Mouse (Mus musculus) forebrain, embryonic 14.5 days (tissue): ENCODE data around the gene Dync1i1. TPM values are rescaled to one million over a fixed set of nuclear protein-coding genes. Genes with fewer than 3 reads are reported as not detected.

Experiments used
- ATAC-seq: fragments of 200-750 bp; cut with Nextera tagmentation; 2 replicates; pipeline ENCODE4 v1.8.0; 2017; ENCODE audit warnings: mild to moderate bottlenecking, moderate library complexity
- DNase-seq: peaks from one replicate; pipeline ENCODE4 v3.0.0-alpha.2; 2015; ENCODE audit warnings: low spot score
- H3K27ac ChIP-seq: fragments of 300-500 bp; sonication (generic); 2 replicates; pipeline ENCODE4 v1.5.1; 2014; ENCODE audit warnings: low read depth, mild to moderate bottlenecking, control low read depth, low read length, moderate library complexity
- H3K27me3 ChIP-seq: fragments of 300-500 bp; sonication (generic); replicated peaks from 2 replicates; pipeline ENCODE4 v1.6.1; 2014; ENCODE audit warnings: low read length, control low read depth, mixed read lengths; ENCODE audit not compliant: control insufficient read depth, insufficient read depth
- H3K36me3 ChIP-seq: fragments of 300-500 bp; sonication (generic); 2 replicates; pipeline ENCODE4 v1.6.1; 2014; ENCODE audit warnings: low read length, control low read depth; ENCODE audit not compliant: control insufficient read depth, insufficient read depth
- H3K4me1 ChIP-seq: fragments of 300-500 bp; sonication (generic); 2 replicates; pipeline ENCODE4 v1.6.1; 2014; ENCODE audit warnings: antibody characterized with exemption, low read length, control low read depth; ENCODE audit not compliant: control insufficient read depth, insufficient read depth
- H3K4me2 ChIP-seq: fragments of 300-500 bp; sonication (generic); 2 replicates; pipeline ENCODE4 v1.6.1; 2014; ENCODE audit warnings: mild to moderate bottlenecking, control low read depth, low read length
- H3K4me3 ChIP-seq: fragments of 300-500 bp; sonication (generic); 2 replicates; pipeline ENCODE4 v1.5.1; 2014; ENCODE audit warnings: low read depth, low read length, control low read depth
- H3K9ac ChIP-seq: fragments of 300-500 bp; sonication (generic); 2 replicates; pipeline ENCODE4 v1.6.1; 2014; ENCODE audit warnings: mild to moderate bottlenecking, low read length, control low read depth, moderate library complexity
- H3K9me3 ChIP-seq: fragments of 300-500 bp; sonication (generic); replicated peaks from 2 replicates; pipeline ENCODE4 v1.6.1; 2016; ENCODE audit warnings: low read length, control low read depth, mixed read lengths; ENCODE audit not compliant: control insufficient read depth
- WGBS: fragments of 180-500 bp; shearing (Covaris S2); extraction: QIAGEN DNeasy Blood & Tissue Kit; methylation state at CpG from one replicate; pipeline ENCODE4 v1.1.7; 2014; 5-methylcytosine and 5-hydroxymethylcytosine counted together
- polyA plus RNA-seq: library from polyadenylated mRNA; unstranded; fragments of >200 nt; fragmentation: Nextera tagmentation; extraction: Ambion mirVana; gene quantifications from 2 replicates; pipeline ENCODE4 v1.2.1, GENCODE M21; 2014

Dync1i1 gene
- polyA plus RNA-seq, 1 experiment from 2014 or later: 56.0 TPM

DNA sequence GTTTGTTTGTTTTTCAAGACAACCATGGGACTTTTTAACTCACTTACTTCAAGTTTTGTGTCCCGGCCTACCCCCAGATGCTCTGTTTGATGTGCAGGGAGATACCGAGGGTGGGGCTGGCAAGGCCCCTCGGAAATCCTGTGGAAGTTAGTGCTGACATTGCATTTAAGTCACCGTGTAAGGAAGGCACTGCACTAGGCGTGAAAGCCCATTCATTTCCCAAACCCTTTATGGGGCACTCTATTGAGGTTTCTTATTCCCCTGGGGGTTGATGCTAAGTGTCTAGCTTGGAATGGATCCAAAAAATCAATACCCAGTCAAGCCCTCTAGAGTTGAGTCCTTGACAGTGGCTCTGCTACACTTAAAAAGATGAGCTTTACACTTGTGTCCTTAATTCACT is 27.2 kb downstream of the Dync1i1 start:
- 62% methylated on average over 5 of the region's 5 CpGs for WGBS
- peak; percentile 27 for DNase-seq

DNA sequence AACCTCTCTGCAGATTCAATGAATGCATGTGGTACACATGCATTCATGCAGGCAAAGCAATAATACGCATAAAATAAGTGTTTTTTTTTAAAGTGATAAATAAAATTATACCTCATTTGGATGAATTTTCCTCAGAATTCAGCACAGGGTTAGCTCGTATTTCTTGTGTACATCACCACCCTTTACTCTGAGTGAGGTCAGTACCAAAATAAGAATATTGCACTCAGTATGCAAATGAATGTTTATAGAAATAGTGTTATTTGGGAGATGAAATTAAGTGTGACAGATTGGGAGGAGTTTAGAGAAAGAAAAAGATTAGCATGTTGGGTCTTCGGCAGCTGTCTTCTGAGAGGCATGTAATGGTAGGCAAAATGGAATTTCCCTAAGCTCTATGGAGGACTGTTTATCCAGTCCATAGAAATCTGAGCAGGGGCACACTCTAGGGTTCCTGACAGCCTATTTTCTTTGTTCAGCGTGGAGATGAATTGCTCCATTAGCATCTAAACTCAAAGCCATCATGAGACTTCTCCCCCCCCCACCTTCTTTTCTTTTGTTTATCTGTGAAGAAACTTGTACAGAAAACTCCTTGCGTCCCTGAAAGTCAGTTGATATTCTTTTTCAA is 31.2 kb downstream of the Dync1i1 start:
- WGBS: 46% methylated on average over 5 of the region's 5 CpGs
- no peak overlapping the region for H3K27ac ChIP-seq
- no peaks in the 10 kb centered on the region for H3K9me3 ChIP-seq
- no peak overlapping the region for H3K4me3 ChIP-seq
- H3K9ac ChIP-seq: no peak overlapping the region
- H3K4me1 ChIP-seq: no peaks in the 10 kb centered on the region
- no peaks in the 10 kb centered on the region for H3K27me3 ChIP-seq
- H3K36me3 ChIP-seq: no peaks in the 10 kb centered on the region
- no peak overlapping the region for H3K4me2 ChIP-seq
- ATAC-seq: peak; percentile 55; the same call in 1 of the 2 replicates
- peak; percentile 24 for DNase-seq

More for the DNA sequence above, 27.2 kb downstream of the Dync1i1 start:
- no peaks in the 10 kb centered on the region for H3K4me1 ChIP-seq
- H3K9me3 ChIP-seq: no peaks in the 10 kb centered on the region
- no peak overlapping the region for H3K9ac ChIP-seq
- H3K36me3 ChIP-seq: no peaks in the 10 kb centered on the region
- no peak overlapping the region for H3K27ac ChIP-seq
- no peak overlapping the region for H3K4me2 ChIP-seq
- peak; percentile 55; the same call in 1 of the 2 replicates for ATAC-seq
- H3K27me3 ChIP-seq: no peaks in the 10 kb centered on the region
- no peak overlapping the region for H3K4me3 ChIP-seq

DNA sequence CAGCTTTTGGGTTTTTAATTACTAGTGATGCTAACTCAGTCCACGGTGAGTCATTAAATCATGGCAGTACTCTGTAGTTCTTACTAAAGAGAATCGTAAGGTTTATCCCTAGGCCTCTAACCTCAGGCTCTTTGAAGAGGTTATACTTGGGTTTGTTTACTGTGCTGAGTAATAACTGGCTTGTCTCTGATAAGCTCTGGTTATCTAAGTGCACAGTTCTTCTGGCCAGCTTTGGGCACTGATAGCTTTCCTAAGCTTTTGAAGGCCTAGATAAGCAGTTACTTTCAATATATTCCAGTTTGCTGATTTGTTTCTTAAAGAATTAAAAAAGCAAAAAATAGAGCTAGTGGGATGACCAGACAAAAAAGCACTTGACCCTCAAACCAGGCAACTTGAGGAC is 37.5 kb downstream of the Dync1i1 start:
- whole genome bisulfite sequencing: 78% methylated on average over 2 of the region's 2 CpGs
- Histone ChIP-seq H3K9me3 (no peaks in the 10 kb centered on the region), H3K4me1 (no peaks in the 10 kb centered on the region), H3K27ac (no peak overlapping the region), H3K9ac (no peak overlapping the region), H3K4me2 (no peak overlapping the region), H3K36me3 (no peaks in the 10 kb centered on the region), H3K4me3 (no peak overlapping the region), H3K27me3 (no peaks in the 10 kb centered on the region)
- DNase-seq: no peak
- ATAC-seq: no peak

DNA sequence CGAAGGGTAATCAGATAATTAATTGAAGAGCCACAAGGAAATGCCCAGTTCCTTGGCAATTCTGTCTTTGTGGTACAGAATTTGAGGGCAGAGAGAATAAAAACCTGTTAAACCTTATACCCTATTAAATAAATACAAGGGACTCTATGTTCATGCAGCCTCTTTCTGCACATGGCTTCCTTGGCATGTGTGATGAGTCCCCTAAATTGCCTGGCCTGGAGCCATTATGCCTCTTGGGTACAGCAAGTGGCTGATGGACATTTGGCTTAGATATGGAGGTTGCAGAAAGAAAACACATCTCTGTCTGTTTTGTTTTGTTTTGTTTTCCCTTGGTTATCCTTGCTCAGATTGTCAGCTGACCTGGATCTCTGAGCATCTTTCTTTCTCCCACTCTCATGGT is 43.1 kb downstream of the Dync1i1 start:
- H3K27me3 ChIP-seq: no peaks in the 10 kb centered on the region
- H3K9ac ChIP-seq: no peak overlapping the region
- no peak overlapping the region for H3K4me3 ChIP-seq
- no peaks in the 10 kb centered on the region for H3K9me3 ChIP-seq
- H3K27ac ChIP-seq: no peak overlapping the region
- ATAC-seq: no peak
- peak; percentile 28 for DNase-seq
- 57% methylated on average over 1 of the region's 1 CpGs for WGBS
- no peak overlapping the region for H3K4me2 ChIP-seq
- H3K36me3 ChIP-seq: no peaks in the 10 kb centered on the region
- H3K4me1 ChIP-seq: no peaks in the 10 kb centered on the region

DNA sequence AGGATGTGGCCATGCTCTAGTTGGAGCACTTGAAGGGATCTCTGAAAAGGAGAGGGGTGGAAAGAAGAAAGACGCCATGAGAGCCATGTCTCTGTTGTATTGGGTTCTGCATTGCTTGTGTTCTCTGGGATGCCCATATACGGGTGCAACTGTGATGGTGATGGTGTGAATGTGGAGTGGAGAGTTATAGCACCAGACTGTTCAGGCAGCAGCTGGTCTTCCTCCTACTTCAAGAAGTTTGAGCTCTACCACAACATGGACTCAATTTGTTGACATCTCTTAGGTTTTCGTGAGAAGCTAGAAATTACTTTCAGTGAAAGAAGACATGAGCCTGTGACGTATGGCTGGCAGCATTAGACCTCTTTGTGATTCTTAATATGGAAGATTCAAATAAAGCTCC is 44.8 kb downstream of the Dync1i1 start:
- H3K27ac ChIP-seq: no peak overlapping the region
- H3K27me3 ChIP-seq: no peaks in the 10 kb centered on the region
- H3K36me3 ChIP-seq: no peaks in the 10 kb centered on the region
- H3K9me3 ChIP-seq: no peaks in the 10 kb centered on the region
- ATAC-seq (no peak), DNase-seq (no peak)
- WGBS: 88% methylated on average over 4 of the region's 4 CpGs
- no peak overlapping the region for H3K9ac ChIP-seq
- H3K4me1 ChIP-seq: no peaks in the 10 kb centered on the region
- no peak overlapping the region for H3K4me2 ChIP-seq
- H3K4me3 ChIP-seq: no peak overlapping the region

DNA sequence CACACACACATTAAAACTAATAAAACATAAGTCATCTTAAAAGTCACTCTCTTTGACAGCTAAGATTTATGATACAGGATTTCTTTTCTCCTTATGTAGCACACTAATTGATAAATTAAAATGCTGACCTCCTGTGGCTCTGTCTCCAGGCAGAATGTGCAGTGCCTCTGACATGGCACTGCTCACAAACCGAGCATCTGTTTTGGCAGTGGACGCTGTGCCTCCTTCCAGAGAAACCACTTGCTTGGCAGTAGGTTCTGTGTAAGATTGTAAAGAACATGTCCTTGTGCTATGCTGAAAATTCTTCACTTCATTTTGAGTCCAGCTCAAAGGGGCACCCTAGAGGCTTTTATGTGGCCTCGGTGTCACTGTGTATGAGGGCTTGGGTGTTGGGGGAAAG is 50.0 kb downstream of the Dync1i1 start:
- no peak overlapping the region for H3K27ac ChIP-seq

DNA sequence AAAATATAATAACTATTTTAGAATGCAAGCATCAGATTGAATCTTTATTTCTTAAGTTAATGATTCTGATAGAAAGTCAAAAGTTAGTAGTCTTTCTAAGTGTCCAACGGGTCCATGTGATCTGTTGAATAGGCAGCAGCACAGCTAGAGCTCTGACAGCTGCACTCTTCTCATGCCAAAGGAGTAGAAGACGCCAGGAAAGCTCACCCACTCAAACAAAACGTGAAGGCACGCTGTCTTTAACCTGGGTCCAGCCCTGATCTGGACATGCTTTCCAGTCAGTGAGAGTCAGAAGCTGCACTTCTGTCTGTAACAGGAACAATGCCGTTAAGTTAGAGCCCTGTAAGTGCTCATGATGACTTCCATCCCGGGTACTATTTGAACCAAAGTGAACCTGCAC is 56.3 kb downstream of the Dync1i1 start:
- Histone ChIP-seq H3K4me2 (no peak overlapping the region), H3K9ac (no peak overlapping the region), H3K4me1 (no peaks in the 10 kb centered on the region), H3K27me3 (no peaks in the 10 kb centered on the region), H3K9me3 (no peaks in the 10 kb centered on the region), H3K36me3 (no peaks in the 10 kb centered on the region), H3K4me3 (no peak overlapping the region), H3K27ac (no peak overlapping the region)
- WGBS: 83% methylated on average over 6 of the region's 6 CpGs
- DNase-seq: no peak
- no peak for ATAC-seq

More for the DNA sequence above, 50.0 kb downstream of the Dync1i1 start:
- H3K4me2 ChIP-seq: no peak overlapping the region
- no peak; the same call in 1 of the 2 replicates for ATAC-seq
- DNase-seq: peak; percentile 39
- H3K4me1 ChIP-seq: no peaks in the 10 kb centered on the region
- H3K9me3 ChIP-seq: no peaks in the 10 kb centered on the region
- H3K27me3 ChIP-seq: no peaks in the 10 kb centered on the region
- 77% methylated on average over 3 of the region's 3 CpGs for WGBS
- no peak overlapping the region for H3K9ac ChIP-seq
- H3K36me3 ChIP-seq: no peaks in the 10 kb centered on the region
- H3K4me3 ChIP-seq: no peak overlapping the region

DNA sequence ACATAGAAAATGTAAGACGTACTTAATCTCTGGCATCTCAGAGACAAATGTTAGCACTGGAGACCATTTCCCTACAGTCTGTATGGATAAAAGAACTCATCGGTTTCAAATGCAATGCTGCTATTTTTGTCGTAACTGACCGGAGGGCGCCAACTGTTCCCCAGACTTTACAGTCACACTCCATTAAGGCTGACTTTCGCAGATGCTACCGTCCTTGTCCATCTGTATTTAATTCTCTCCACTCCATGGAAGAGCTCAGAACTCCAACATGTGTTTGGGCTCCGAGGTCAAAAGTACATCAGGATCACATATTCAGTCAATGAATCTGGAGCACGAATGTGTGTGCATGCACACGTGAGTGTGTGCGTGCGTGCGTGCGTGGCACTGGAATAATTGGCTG is 58.4 kb downstream of the Dync1i1 start:
- DNase-seq (no peak), ATAC-seq (no peak)
- Histone ChIP-seq H3K9ac (no peak overlapping the region), H3K27ac (no peak overlapping the region), H3K36me3 (no peaks in the 10 kb centered on the region), H3K4me3 (no peak overlapping the region), H3K27me3 (no peaks in the 10 kb centered on the region), H3K9me3 (no peaks in the 10 kb centered on the region), H3K4me1 (no peaks in the 10 kb centered on the region), H3K4me2 (no peak overlapping the region)
- 94% methylated on average over 14 of the region's 14 CpGs for WGBS

DNA sequence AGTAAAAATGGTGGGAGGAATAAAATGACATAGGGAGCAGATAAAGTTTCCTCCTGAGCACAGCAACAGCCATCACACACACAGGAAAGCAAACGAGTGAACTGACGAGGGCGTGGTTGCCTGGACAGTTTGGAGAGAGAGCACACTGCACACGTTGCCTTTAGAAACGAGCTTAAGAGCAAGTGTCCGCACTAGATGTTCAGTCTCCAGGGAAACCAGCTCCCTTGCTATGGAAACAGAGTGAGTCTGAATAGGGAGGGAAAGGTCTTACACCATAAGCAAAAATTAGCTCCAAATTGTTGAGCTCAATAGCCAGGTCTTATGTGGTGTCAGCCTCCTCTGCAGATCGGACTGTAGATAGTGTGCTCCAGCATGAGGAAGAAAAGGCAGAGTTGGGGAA is 65.2 kb downstream of the Dync1i1 start:
- Histone ChIP-seq H3K9me3 (no peaks in the 10 kb centered on the region), H3K4me1 (no peaks in the 10 kb centered on the region), H3K4me3 (no peak overlapping the region), H3K27me3 (no peaks in the 10 kb centered on the region), H3K4me2 (no peak overlapping the region), H3K27ac (no peak overlapping the region), H3K9ac (no peak overlapping the region), H3K36me3 (no peaks in the 10 kb centered on the region)
- ATAC-seq (no peak), DNase-seq (no peak)
- 46% methylated on average over 7 of the region's 7 CpGs for WGBS
